Mouse (Mus musculus) right cerebral cortex, postnatal 10 days (tissue): ENCODE results near the gene Als2cl.
A peak's percentile ranks its signal among the peaks of the same experiment; 100 is the strongest.

Experiments
- DNase-seq, 2 experiments: peaks; one replicate each; pipeline ENCODE4 v3.0.0; 2021; ENCODE audit warnings: low spot score in 2 of 2

The Als2cl gene

GRCm38 (mm10) chr9:110914631-110915236 is 35.1 kb downstream of the Als2cl start:
- DNase-seq: no peak

GRCm38 (mm10) chr9:110915466-110915865 is 35.8 kb downstream of the Als2cl start:
- DNase-seq: no peak

GRCm38 (mm10) chr9:110916786-110917185 is 37.1 kb downstream of the Als2cl start, which contains the start of gene Fam240a:
TSS of gene Fam240a (minus strand) at chr9:110916861.
- no peak for DNase-seq

GRCm38 (mm10) chr9:110920665-110921419 is 41.2 kb downstream of the Als2cl start:
- no peak for DNase-seq

GRCm38 (mm10) chr9:110922759-110923158 is 43.1 kb downstream of the Als2cl start:
- DNase-seq: peak; percentile 59 to 82

GRCm38 (mm10) chr9:110931573-110931972 is 51.9 kb downstream of the Als2cl start:
- no peak for DNase-seq

GRCm38 (mm10) chr9:110933850-110934437 is 54.3 kb downstream of the Als2cl start:
- DNase-seq: peak; percentile 73 to 82

- no peak for DNase-seq
Observed at GRCm38 (mm10) chr9:110935941-110936340, 56.3 kb downstream of the Als2cl start.

GRCm38 (mm10) chr9:110937506-110938490 is 58.1 kb downstream of the Als2cl start:
- no peak for DNase-seq

- no peak for DNase-seq
Observed at GRCm38 (mm10) chr9:110944265-110944664, 64.6 kb downstream of the Als2cl start.

GRCm38 (mm10) chr9:110945343-110945742 is 65.7 kb downstream of the Als2cl start:
- DNase-seq: no peak

GRCm38 (mm10) chr9:110945926-110946325 is 66.3 kb downstream of the Als2cl start, which contains the start of gene Tdgf1:
TSS of gene Tdgf1 (minus strand) at chr9:110946158.
- no peak for DNase-seq

- DNase-seq: no peak
Observed at GRCm38 (mm10) chr9:110946548-110947044, 66.9 kb downstream of the Als2cl start.

GRCm38 (mm10) chr9:110947261-110947661 is 67.6 kb downstream of the Als2cl start:
- DNase-seq: no peak

- DNase-seq: no peak
Observed at GRCm38 (mm10) chr9:110947900-110948299, 68.2 kb downstream of the Als2cl start.

GRCm38 (mm10) chr9:110948813-110949310 is 69.2 kb downstream of the Als2cl start:
- DNase-seq: no peak

- DNase-seq: no peak
Observed at GRCm38 (mm10) chr9:110950109-110950508, 70.4 kb downstream of the Als2cl start.
